Mouse (Mus musculus) heart, embryonic 10.5 days (tissue): ENCODE measurements at regions not wholly inside any gene's neighbourhood (a gene's known extent, or its start where the extent isn't known, plus 50 kb on each side); places are given as distances from the start of the nearest gene placed in this dataset.

Experiments
- DNase-seq: peaks from one replicate; pipeline ENCODE4 v3.0.0-alpha.2; 2017; ENCODE audit warnings: low spot score
- H3K27ac ChIP-seq: fragments of 300-500 bp; sonication (generic); 2 replicates; pipeline ENCODE4 v1.5.1; 2016; ENCODE audit warnings: mild to moderate bottlenecking
- H3K27me3 ChIP-seq: fragments of 300-500 bp; sonication (generic); 2 replicates; pipeline ENCODE4 v1.6.1; 2016; ENCODE audit warnings: mild to moderate bottlenecking; ENCODE audit not compliant: poor library complexity, insufficient read depth, severe bottlenecking
- H3K36me3 ChIP-seq: fragments of 300-500 bp; sonication (generic); 2 replicates; pipeline ENCODE4 v1.6.1; 2016; ENCODE audit warnings: mild to moderate bottlenecking, moderate library complexity
- H3K4me1 ChIP-seq: fragments of 300-500 bp; sonication (generic); 2 replicates; pipeline ENCODE4 v1.6.1; 2016; ENCODE audit warnings: mild to moderate bottlenecking
- H3K4me3 ChIP-seq: fragments of 300-500 bp; sonication (generic); 2 replicates; pipeline ENCODE4 v1.5.1; 2016; ENCODE audit warnings: mild to moderate bottlenecking, moderate library complexity
- H3K9me3 ChIP-seq: fragments of 300-500 bp; sonication (generic); 2 replicates; pipeline ENCODE4 v1.6.1; 2016; ENCODE audit warnings: mild to moderate bottlenecking, moderate library complexity
- WGBS: fragments of 180-500 bp; shearing (Covaris S2); methylation state at CpG from one replicate; pipeline ENCODE4 v1.1.7; 2016; 5-methylcytosine and 5-hydroxymethylcytosine counted together

DNA sequence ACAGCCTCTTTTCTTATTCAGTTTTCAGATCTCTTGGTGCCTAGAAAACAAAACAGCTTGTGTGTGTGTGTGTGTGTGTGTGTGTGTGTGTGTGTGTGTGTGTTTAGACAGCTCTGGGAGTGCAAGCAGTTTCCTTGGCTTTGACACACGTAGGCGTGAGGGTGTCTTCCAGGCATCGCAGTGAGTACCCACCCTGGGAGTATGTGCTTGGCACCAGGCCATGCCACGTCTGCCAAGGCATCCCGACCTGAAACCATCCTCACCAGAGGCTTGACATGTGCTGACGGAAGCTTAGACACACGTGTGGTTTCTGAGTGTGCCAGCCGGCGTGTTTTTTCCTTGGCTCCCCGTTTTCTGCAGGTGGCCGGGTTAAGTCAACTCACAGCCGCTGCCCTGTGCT lies 396.6 kb downstream of the Pmp22 start:
- H3K27ac ChIP-seq = no peak overlapping the region
- 69% methylated on average over 12 of the region's 12 CpGs for WGBS

DNA sequence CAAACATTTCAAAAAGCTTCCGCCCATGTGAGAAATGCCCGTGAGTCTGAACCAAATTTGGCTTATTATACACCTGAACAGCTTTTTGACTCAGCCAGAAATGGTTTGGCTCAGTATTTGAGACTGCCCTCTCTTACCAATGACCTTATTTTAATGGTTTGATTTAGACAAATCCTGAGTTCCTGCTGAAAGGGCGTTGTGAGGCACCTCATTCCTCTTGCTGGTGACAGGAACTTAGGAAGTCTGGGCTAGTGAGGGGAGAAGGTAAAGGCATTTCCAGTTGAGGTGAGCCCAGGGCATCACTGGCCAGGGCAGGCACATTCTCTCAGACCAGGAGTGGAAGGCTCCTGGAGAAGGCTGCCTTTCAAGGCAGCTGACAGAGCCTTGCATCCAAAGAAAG lies 396.1 kb downstream of the Hs3st3b1 start:
- Histone ChIP-seq H3K4me1 (no peaks in the 10 kb centered on the region), H3K27ac (no peak overlapping the region), H3K4me3 (no peak overlapping the region), H3K27me3 (no peaks in the 10 kb centered on the region), H3K9me3 (no peaks in the 10 kb centered on the region), H3K36me3 (no peaks in the 10 kb centered on the region)
- WGBS = 77% methylated on average over 3 of the region's 3 CpGs
- DNase-seq = no peak

More for the DNA sequence above, 396.6 kb downstream of the Pmp22 start:
- H3K9me3 ChIP-seq = no peaks in the 10 kb centered on the region
- no peak for DNase-seq
- H3K4me3 ChIP-seq = no peak overlapping the region
- no peaks in the 10 kb centered on the region for H3K4me1 ChIP-seq
- H3K27me3 ChIP-seq = no peaks in the 10 kb centered on the region
- H3K36me3 ChIP-seq = no peaks in the 10 kb centered on the region

DNA sequence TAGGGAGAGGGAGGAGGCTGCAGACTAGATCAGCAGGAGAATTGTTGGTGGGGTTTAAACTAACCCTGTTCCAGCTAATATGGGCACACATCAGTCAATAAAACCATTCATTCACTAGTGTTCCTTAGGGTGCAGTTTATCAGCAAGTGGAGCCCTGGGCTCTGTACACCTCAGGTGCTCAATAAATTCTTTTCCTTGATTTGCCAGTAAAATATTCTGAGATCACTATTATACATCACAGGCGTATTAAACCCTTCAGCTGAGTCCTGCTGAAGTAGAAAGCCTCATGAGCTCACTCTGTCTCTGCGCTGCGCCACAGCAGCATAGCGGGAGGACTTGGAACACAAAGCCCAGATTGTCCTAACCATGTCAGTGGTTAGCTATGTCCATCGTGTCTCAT lies 389.3 kb downstream of the Hs3st3b1 start:
- Histone ChIP-seq H3K4me1 (no peaks in the 10 kb centered on the region), H3K9me3 (no peaks in the 10 kb centered on the region), H3K27ac (no peak overlapping the region), H3K27me3 (no peaks in the 10 kb centered on the region), H3K4me3 (no peak overlapping the region), H3K36me3 (no peaks in the 10 kb centered on the region)
- 85% methylated on average over 5 of the region's 5 CpGs for WGBS
- DNase-seq = no peak

DNA sequence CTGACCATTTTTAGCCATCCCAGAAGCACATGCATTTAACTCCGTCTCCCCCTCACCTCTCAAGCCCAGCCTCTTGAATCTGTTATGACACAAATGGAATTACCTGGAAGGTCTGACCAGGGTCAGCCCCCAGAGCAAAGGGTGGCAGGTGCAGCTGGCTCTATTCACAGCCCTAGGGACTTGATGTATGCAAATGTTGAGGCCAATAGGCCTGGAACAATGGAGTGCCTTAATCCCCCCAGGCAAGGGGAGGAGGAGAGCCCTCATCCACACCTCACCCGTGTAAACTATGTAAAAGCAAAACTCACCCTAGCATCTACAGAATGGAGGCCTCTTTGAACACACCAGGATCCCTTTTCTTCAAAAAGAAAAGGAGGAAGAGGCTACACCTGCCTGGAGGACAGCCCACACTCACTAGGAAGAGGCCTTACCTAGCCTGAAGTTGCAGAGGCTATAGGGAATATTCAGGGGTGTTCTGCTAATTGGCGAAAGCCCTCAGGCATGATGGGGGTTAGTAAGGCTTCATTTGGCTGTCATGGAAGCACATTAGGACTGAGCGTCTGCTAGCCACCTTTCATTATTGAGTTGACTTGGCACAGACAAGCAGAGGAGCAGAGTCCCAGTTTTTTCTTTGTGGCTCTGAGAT lies 388.4 kb downstream of the Hs3st3b1 start:
- no peak for DNase-seq
- Histone ChIP-seq H3K4me1 (no peaks in the 10 kb centered on the region), H3K27me3 (no peaks in the 10 kb centered on the region), H3K36me3 (no peaks in the 10 kb centered on the region), H3K27ac (no peak overlapping the region), H3K9me3 (no peaks in the 10 kb centered on the region), H3K4me3 (no peak overlapping the region)
- 48% methylated on average over 4 of the region's 4 CpGs for WGBS

DNA sequence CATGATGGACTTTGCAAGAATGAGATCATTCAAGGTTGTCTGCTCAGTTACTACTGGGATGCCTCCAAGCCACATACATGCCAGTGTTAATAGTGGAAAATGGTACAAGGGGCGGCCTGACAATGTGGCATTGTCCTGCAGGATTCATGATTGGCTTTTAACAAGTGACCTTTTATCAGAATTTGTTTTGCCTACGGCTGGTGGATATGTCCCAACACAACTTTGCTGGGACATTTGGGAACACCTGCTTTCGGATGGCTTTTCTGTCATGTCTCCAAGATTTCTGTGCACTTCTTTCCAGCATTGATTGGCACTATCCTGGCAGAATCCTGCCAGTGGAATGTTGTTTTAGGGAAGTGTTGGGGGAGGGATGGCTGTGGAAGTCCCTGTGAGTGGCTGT lies 384.4 kb downstream of the Hs3st3b1 start:
- WGBS = 81% methylated on average over 3 of the region's 3 CpGs
- Histone ChIP-seq H3K9me3 (no peaks in the 10 kb centered on the region), H3K27ac (no peak overlapping the region), H3K27me3 (no peaks in the 10 kb centered on the region), H3K4me3 (no peak overlapping the region), H3K36me3 (no peaks in the 10 kb centered on the region), H3K4me1 (no peaks in the 10 kb centered on the region)
- no peak for DNase-seq

DNA sequence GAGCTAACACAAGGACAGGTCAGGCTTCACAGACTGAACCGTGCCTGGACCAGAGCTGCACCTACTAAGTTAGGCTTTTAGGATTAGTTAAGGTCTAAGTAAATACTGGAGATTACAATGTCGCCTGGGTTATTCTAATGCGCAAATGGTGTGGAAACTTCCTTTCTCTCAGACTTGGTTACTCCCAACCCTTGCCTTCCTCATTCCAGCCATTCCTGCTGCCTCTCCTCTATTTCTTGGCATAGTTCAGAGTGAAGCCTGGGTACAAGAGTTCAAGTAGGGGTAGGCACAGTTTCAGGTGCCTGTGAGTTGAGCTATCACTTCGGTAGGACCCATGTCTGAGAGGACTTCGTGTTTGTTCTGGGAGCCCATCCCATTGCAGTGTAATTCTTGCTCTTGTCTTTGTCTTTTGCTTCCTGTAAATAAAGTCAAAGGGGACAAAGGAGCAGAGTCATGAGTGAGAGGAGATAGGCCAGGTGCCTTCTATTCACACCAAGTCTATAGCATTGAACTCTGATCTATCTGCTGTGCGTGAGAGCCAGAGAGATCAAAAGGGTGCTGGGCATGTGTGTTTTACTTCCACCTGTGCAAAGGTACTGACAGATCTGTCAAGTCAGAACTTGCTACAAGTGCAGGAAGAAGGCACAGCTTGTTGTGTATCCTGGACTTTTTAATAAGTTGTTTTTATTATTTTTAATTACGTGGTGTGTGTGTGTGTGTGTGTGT lies 378.0 kb downstream of the Hs3st3b1 start:
- H3K4me1 ChIP-seq = peaks cover 7% of the 10 kb centered on the region
- WGBS = 60% methylated on average over 7 of the region's 7 CpGs
- DNase-seq = no peak
- no peaks in the 10 kb centered on the region for H3K36me3 ChIP-seq
- H3K4me3 ChIP-seq = no peak overlapping the region
- H3K27me3 ChIP-seq = peaks cover 8% of the 10 kb centered on the region; the same call in 1 of the 2 replicates
- H3K9me3 ChIP-seq = no peaks in the 10 kb centered on the region
- H3K27ac ChIP-seq = no peak overlapping the region

DNA sequence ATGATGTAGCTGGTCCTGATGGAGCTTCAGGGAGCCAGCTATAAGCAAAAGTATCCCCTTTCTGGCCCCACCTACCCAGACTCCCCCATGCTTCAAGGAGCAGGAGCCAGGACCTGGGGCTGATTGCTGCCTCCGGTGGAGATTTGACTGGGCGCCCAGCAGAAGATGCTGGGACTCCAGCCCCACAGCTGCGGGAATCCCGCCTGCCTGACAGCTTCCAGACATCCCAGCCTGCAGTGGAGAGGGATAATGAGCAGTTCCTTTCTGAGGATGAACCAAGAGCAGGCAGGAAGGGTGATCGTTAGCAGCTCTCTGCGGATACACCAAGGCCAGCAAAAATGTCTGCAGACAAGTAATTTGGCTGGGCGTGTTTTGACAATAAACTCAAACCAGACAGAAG lies 376.6 kb downstream of the Hs3st3b1 start:
- DNase-seq = no peak
- WGBS = 11% methylated on average over 7 of the region's 7 CpGs
- no peaks in the 10 kb centered on the region for H3K9me3 ChIP-seq
- no peaks in the 10 kb centered on the region for H3K36me3 ChIP-seq
- H3K27ac ChIP-seq = 0 out of 2 replicates have a peak overlapping the region, but pooled peaks have one; percentile 25
- H3K4me1 ChIP-seq = peaks cover 7% of the 10 kb centered on the region
- peaks cover 8% of the 10 kb centered on the region; the same call in 1 of the 2 replicates for H3K27me3 ChIP-seq
- H3K4me3 ChIP-seq = no peak overlapping the region

DNA sequence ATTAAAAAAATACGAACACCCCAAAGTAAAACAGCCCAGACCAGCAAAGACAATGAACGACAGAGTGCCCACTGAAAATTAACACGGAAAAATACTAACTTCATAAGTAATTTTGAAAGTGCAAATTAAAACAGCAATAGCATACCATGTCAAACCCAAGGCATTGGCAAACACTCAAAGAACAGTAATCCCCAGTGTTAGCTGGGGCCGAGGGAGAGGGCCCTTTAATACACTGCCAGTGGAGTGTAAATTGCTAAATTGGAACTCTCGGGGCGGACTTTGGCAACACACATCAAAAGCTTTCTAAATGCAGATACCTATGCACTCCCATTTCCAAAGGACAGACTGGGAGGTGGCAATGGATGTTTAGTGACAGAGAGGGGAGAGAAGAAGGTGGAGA lies 361.6 kb downstream of the Hs3st3b1 start:
- Histone ChIP-seq H3K36me3 (no peaks in the 10 kb centered on the region), H3K4me1 (peaks cover 17% of the 10 kb centered on the region), H3K27me3 (peaks cover 36% of the 10 kb centered on the region), H3K9me3 (no peaks in the 10 kb centered on the region), H3K4me3 (no peak overlapping the region), H3K27ac (no peak overlapping the region)
- 82% methylated on average over 6 of the region's 6 CpGs for WGBS
- no peak for DNase-seq

DNA sequence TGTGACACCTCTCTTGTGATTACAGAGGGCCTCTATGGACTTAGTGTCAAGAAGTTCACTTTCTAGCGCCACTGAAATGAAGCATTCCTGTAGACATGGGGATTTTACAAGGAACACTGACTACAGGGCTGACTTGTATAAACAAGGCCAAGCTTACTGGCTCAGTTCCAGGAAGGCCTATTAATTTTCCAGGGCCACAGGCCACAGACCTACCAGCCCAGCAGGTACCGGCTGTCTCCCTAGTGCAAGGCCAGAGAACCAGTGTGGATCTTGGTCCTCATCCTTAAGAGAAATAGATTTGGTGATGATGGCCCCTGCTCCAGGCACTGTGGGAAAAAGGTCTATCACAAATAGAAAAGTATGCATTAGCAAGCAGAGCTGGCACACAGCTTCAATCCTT lies 359.4 kb downstream of the Hs3st3b1 start:
- Histone ChIP-seq H3K9me3 (no peaks in the 10 kb centered on the region), H3K27me3 (peaks cover 35% of the 10 kb centered on the region), H3K36me3 (no peaks in the 10 kb centered on the region), H3K27ac (no peak overlapping the region), H3K4me1 (peaks cover 17% of the 10 kb centered on the region), H3K4me3 (no peak overlapping the region)
- no peak for DNase-seq
- 32% methylated on average over 2 of the region's 2 CpGs for WGBS

DNA sequence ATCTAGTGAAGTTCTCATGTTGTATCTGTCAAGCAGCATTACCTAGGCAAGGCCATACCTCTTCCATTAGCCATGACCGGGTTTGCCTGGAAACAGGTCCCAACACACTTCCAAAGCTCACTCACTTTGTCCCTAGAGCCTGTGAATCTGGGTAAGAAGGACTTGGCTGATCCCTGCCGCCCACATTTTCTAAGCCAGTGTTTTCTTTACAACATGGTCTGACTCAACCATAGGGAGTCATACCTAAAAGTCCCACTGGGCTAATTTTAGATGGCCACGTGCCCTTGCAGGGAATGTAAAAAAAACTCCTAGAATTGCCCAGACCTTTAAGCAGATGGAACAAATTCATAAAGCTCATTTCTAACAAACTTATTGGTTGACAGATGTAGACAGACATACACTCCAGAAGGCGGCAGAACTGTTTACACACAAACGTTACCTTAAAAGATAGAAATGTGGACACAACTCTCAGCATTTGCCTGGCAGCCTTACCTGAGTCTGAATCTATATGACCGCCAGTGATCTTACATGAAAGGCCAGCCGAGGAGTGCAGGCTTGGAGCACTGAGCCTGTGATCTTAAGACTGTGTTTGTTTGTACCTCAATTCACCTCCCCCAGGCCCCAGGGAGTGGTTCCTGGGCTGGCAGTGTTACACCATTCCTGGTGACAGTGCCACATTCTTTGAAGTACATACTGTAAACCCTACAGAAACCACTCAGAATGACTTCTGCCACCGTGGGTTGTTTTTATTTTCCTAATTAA lies 356.4 kb downstream of the Hs3st3b1 start:
- 59% methylated on average over 8 of the region's 8 CpGs for WGBS
- H3K4me1 ChIP-seq = peaks cover 25% of the 10 kb centered on the region
- H3K9me3 ChIP-seq = no peaks in the 10 kb centered on the region
- no peak for DNase-seq
- no peak overlapping the region for H3K4me3 ChIP-seq
- H3K27ac ChIP-seq = no peak overlapping the region
- H3K36me3 ChIP-seq = no peaks in the 10 kb centered on the region
- H3K27me3 ChIP-seq = peaks cover 30% of the 10 kb centered on the region

DNA sequence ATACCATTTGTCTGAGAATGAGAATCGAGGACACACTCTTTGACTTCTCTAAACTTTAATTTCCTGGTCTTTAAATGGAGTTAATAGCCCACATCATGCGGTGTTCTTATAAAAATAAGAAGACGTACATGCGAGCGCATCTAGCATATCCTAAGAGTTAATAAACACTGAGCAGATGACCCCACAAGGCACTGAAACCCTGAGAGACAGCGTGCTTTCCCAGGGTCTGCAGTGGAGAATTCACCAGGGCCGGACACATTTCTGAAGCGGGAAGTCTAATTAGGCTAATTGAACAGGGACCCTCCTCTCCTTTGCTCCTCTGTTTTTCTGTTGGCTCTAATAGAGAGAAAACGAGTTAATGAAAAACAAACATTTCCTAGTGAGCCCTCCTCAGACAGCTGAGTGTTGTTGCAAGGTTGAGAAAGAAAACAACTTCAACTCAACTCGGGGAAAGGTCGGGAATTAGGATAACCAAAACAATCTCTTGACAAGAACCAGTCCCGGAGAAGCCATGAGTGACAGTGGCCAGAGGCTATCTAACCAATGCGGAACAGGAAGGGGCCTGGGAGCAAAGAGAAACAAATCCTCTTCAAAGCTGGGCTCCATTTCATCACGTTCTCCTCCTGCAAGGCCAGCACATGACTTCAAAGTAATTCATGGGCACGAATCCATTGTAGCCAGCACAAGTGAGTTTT lies 352.2 kb downstream of the Hs3st3b1 start:
- H3K9me3 ChIP-seq = no peaks in the 10 kb centered on the region
- H3K27ac ChIP-seq = no peak overlapping the region
- H3K36me3 ChIP-seq = no peaks in the 10 kb centered on the region
- 0 out of 2 replicates have a peak, but pooled peaks cover 16% of the 10 kb centered on the region for H3K27me3 ChIP-seq
- H3K4me1 ChIP-seq = peaks cover 12% of the 10 kb centered on the region; the same call in 1 of the 2 replicates
- 22% methylated on average over 15 of the region's 15 CpGs for WGBS
- no peak overlapping the region for H3K4me3 ChIP-seq
- peak; percentile 77 for DNase-seq

DNA sequence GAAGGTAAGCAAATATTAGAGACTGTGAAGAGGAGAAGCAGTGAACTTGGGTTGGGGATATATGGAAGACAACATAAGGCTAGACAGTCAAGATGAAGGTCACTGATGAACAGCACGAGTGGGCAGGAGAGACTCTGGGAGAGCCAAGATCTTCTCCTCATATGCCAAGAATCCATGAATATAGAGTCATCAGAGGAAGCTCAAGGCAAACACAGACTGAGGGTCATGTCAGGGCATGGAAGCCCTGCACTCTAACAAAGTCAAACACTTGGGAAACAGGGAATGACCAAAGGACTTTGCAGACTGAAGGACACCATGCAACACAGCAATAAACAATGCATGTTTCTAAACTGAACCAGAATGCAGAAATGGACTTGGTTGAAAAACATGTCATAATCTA lies 351.4 kb downstream of the Hs3st3b1 start:
- WGBS = 80% methylated on average over 1 of the region's 1 CpGs
- peaks cover 12% of the 10 kb centered on the region; the same call in 1 of the 2 replicates for H3K4me1 ChIP-seq
- no peaks in the 10 kb centered on the region for H3K9me3 ChIP-seq
- 0 out of 2 replicates have a peak, but pooled peaks cover 16% of the 10 kb centered on the region for H3K27me3 ChIP-seq
- H3K4me3 ChIP-seq = no peak overlapping the region
- H3K36me3 ChIP-seq = no peaks in the 10 kb centered on the region
- DNase-seq = peak; percentile 63
- H3K27ac ChIP-seq = no peak overlapping the region
